Mouse (Mus musculus) hindbrain, embryonic 13.5 days (tissue): ENCODE data around the gene Pigb. TPM values are rescaled to one million over a fixed set of nuclear protein-coding genes. Genes with fewer than 3 reads are reported as not detected.

ENCODE experiments used
- microRNA-seq: library from miRNA; unstranded; fragments of <30 nt; microRNA quantifications from one replicate; pipeline ENCODE4, GENCODE M21; 2016
- polyA plus RNA-seq: library from polyadenylated mRNA; unstranded; fragments of >200 nt; fragmentation: Nextera tagmentation; extraction: Ambion mirVana; gene quantifications from 2 replicates; pipeline ENCODE4 v1.2.1, GENCODE M21; 2015

Pigb gene
- polyA plus RNA-seq, 1 experiment from 2014 or later: 13.4 TPM

Small RNAs within 50 kb of the gene (microRNA-seq; reads per million reads assigned to microRNA genes)
- gene Gm27353: not detected

Other genes with a start within 250 kb of the Pigb start
- 0.72 and 0.74 TPM in 2 replicates for gene Prtg, start 233.5 kb downstream of the Pigb start, polyA plus RNA-seq
- 13.3 and 13.6 TPM in 2 replicates for gene Pygo1, start 114.7 kb downstream of the Pigb start, polyA plus RNA-seq
- gene Dyx1c1, start 81.6 kb downstream of the Pigb start, polyA plus RNA-seq: 2.4 and 3.0 TPM in 2 replicates
- gene Gm44503, start 81.5 kb downstream of the Pigb start, polyA plus RNA-seq: 0.05 TPM in 1 of 2 replicates, not detected in the other
- 29.9 and 33.7 TPM in 2 replicates for gene Ccpg1os, start 55.0 kb downstream of the Pigb start, polyA plus RNA-seq
- 42.7 and 43.9 TPM in 2 replicates for gene Ccpg1, start 54.9 kb downstream of the Pigb start, polyA plus RNA-seq
- 1.3 and 2.3 TPM in 2 replicates for gene Rab27a, start 4.5 kb upstream of the Pigb start, polyA plus RNA-seq
- gene Khdc3, start 61.5 kb upstream of the Pigb start, polyA plus RNA-seq: 0.26 TPM in 1 of 2 replicates, not detected in the other
- gene Gm20509, start 62.1 kb upstream of the Pigb start, polyA plus RNA-seq: not detected in 2 replicates
- 114 and 115 TPM in 2 replicates for gene Rsl24d1, start 73.0 kb upstream of the Pigb start, polyA plus RNA-seq